8 mouse cellular contexts compared by ENCODE assay signal in genomic region chr9:57939431-57940348, GRCm38 (mm10). TPM values are rescaled to one million over a fixed set of nuclear protein-coding genes. Genes with fewer than 3 reads are reported as not detected.
DNase-seq lines count a peak whose midpoint lies in the region; ATAC-seq and TF ChIP-seq lines count a peak whose summit lies in the region.

Gene Sema7a, plus strand, starts transcription at chr9:57940112.

- peak within 1 kb of the TSS; percentile 88 for H3K9ac ChIP-seq in hindbrain, postnatal 0 days (replicated peaks; ENCODE audit: low read length)

- no peaks in the 10 kb centered on the region for H3K9me3 ChIP-seq in hindbrain, postnatal 0 days (ENCODE audit: low read length)
- H3K9me3 ChIP-seq in megakaryocyte, embryonic 14.5 days: no peaks in the 10 kb centered on the region

- peak within 1 kb of the TSS; percentile 79 for H3K4me2 ChIP-seq in hindbrain, postnatal 0 days (ENCODE audit: low read depth, low read length)

- 0 out of 2 replicates have a peak, but pooled peaks cover 4% of the 10 kb centered on the region for H3K4me1 ChIP-seq in hindbrain, postnatal 0 days (ENCODE audit: insufficient read depth, low read length)
- peaks cover 95% of the 10 kb centered on the region for H3K4me1 ChIP-seq in megakaryocyte, embryonic 14.5 days

- under 1% methylated on average over 50 of the region's 60 CpGs for WGBS in hindbrain, postnatal 0 days

- TF ChIP-seq CTCF in hindbrain, postnatal 0 days (IDR thresholded peaks at IDR 0.05; ENCODE audit: low read depth): no peak

- peak; percentile 79 for ATAC-seq in hindbrain, postnatal 0 days

- peak within 1 kb of the TSS; percentile 85 for H3K4me3 ChIP-seq in hindbrain, postnatal 0 days (ENCODE audit: low read length)
- peak within 1 kb of the TSS; percentile 96 for H3K4me3 ChIP-seq in megakaryocyte, embryonic 14.5 days (replicated peaks)

- DNase-seq in ZHBTc4 (ENCODE audit: low read depth, low spot score) (peak; percentile 88), adipocyte (ENCODE audit: low spot score) (no peak)
- DNase-seq in cerebellum, postnatal 4 days (ENCODE audit: low spot score in 2 of 2): peak; percentile 53 to 79
- DNase-seq in gastrocnemius, postnatal 10 days: peak; percentile 75
- DNase-seq in hindbrain, postnatal 0 days (ENCODE audit: low spot score): peak; percentile 89
- DNase-seq in left cerebral cortex, adult 8-10 months (ENCODE audit: low spot score in 2 of 2): peak; percentile 77 to 82
- peak; percentile 81 for DNase-seq in right cerebral cortex, postnatal 14 days

- H3K27me3 ChIP-seq in hindbrain, postnatal 0 days (ENCODE audit: insufficient read depth, low read length): no peaks in the 10 kb centered on the region
- peaks cover 23% of the 10 kb centered on the region for H3K27me3 ChIP-seq in megakaryocyte, embryonic 14.5 days (replicated peaks)

- H3K36me3 ChIP-seq in hindbrain, postnatal 0 days (ENCODE audit: insufficient read depth, low read length): no peaks in the 10 kb centered on the region
- peaks cover 6% of the 10 kb centered on the region for H3K36me3 ChIP-seq in megakaryocyte, embryonic 14.5 days (replicated peaks; ENCODE audit: low read length)

- H3K27ac ChIP-seq in hindbrain, postnatal 0 days: peak within 1 kb of the TSS; percentile 89

RNA-seq across cellular contexts. Expression of gene Sema7a, which starts in this region (rescaled TPM):
- total RNA-seq in gastrocnemius, postnatal 10 days (2021): 10 to 100 TPM; 15.7 to 18.5 TPM
- total RNA-seq in hindbrain, postnatal 0 days (2014; rRNA removed): 60.2 and 62.8 TPM in 2 replicates
- polyA plus RNA-seq in hindbrain, postnatal 0 days (2015; fragmentation: Nextera tagmentation; extraction: Ambion mirVana): 4.0 and 4.9 TPM in 2 replicates
- 100 to 1,000 TPM; 131 to 159 (median 145) TPM for total RNA-seq in left cerebral cortex, adult 8-10 months (2022)
- 7.2 and 10.4 TPM in 2 replicates for polyA plus RNA-seq in megakaryocyte, embryonic 14.5 days (2012; ENCODE audit: insufficient read depth, low replicate concordance)
